Mouse (Mus musculus): ENCODE results near the gene Atp6ap1l. TPM values are rescaled to one million over a fixed set of nuclear protein-coding genes. Genes with fewer than 3 reads are reported as not detected.
"Not testable (repeated sequence)": the region's sequence is repeated elsewhere in the genome, so short reads cannot be mapped to it uniquely, and the experiment has no call there.

Gene Atp6ap1l
- 0.18 and 0.30 TPM in 2 replicates for polyA plus RNA-seq (2014; fragmentation: Nextera tagmentation; extraction: Ambion mirVana)

DNA sequence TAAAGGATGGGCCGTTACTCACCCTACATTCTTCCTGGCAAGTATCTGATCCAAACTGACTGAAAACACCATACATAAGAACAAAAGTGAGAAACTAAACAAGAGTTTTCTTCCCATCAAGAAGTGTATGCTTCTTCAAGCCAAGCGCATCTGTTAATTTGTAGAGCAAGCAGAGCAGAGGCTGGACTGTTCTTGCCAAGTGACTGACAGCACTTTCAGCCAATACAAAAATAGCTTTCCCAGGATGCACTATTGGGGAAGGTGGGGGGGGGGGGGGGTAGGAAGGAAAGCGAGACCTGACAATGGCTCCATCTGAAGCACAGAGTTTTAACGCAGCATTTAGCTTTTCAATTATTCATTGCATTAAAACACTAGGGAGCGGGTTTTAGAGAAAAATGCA, at the start of gene Atp6ap1l:
TSS of gene Atp6ap1l (minus strand) at position 180 of the 400 bp plus-strand sequence.
- H3K9ac ChIP-seq (ENCODE audit: low read length) = no peak within 1 kb of the TSS
- WGBS = 90% methylated on average over 5 of the region's 5 CpGs
- H3K27me3 ChIP-seq (ENCODE audit: control insufficient read depth, insufficient read depth, low read length) = no peaks in the 10 kb centered on the region
- DNase-seq (ENCODE audit: low spot score, missing footprints) (no peak), ATAC-seq (ENCODE audit: low FRiP score) (no peak)
- no peaks in the 10 kb centered on the region for H3K9me3 ChIP-seq (ENCODE audit: control insufficient read depth, low read length)
- no peak within 1 kb of the TSS for H3K4me2 ChIP-seq
- no peaks in the 10 kb centered on the region for H3K36me3 ChIP-seq (ENCODE audit: control insufficient read depth, insufficient read depth, low read length)
- no peak within 1 kb of the TSS for H3K4me3 ChIP-seq (ENCODE audit: low read depth, low read length)
- H3K27ac ChIP-seq (ENCODE audit: low read depth, low read length) = no peak within 1 kb of the TSS
- H3K4me1 ChIP-seq (ENCODE audit: control insufficient read depth, insufficient read depth, low read length) = no peaks in the 10 kb centered on the region

DNA sequence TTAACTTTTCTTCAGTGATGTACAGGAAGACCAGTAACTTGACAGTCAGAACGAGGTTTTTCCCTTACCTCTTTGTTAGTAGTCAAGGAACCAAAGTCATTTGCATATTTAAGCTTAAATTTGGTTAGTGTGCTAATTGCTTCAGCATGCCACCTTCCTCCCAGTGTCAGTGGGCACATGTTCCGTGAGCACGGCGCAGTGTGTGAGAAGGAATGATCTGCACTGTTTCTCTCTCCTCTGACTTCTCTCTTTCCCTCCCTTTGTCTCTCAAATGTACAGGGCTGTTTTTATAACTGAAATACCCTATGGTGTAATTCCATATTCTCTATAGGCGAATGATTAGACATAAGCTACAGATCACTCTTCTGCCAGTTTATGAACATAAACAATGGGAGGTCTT, 34.4 kb upstream of the Atp6ap1l start:
- ATAC-seq (ENCODE audit: low FRiP score) (no peak), DNase-seq (ENCODE audit: low spot score, missing footprints) (no peak)
- Histone ChIP-seq H3K27me3 (ENCODE audit: control insufficient read depth, insufficient read depth, low read length) (no peaks in the 10 kb centered on the region), H3K36me3 (ENCODE audit: control insufficient read depth, insufficient read depth, low read length) (no peaks in the 10 kb centered on the region), H3K4me1 (ENCODE audit: control insufficient read depth, insufficient read depth, low read length) (no peaks in the 10 kb centered on the region), H3K9ac (ENCODE audit: low read length) (no peak overlapping the region), H3K9me3 (ENCODE audit: control insufficient read depth, low read length) (no peaks in the 10 kb centered on the region), H3K4me2 (no peak overlapping the region), H3K4me3 (ENCODE audit: low read depth, low read length) (no peak overlapping the region), H3K27ac (ENCODE audit: low read depth, low read length) (no peak overlapping the region)
- 90% methylated on average over 5 of the region's 5 CpGs for WGBS

DNA sequence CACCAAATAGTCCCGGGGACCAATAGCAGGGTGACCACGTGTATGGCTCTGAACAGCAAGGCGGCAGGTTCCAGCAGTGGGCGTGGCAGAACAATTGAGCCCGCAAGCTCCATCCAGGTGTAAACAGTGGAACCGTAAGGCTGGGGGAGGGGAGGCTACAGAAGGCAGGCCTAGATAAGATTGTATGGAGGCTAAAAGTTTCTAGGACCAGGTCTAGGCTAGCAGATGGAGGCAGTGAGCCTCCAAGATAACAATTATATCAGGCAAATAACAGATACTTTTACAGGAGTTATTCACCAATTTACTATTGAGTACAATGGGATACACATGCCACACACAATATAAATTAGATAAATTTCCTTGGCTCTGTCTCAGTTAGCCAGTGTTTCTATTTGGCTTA, 34.0 kb upstream of the Atp6ap1l start:
- H3K36me3 ChIP-seq (ENCODE audit: control insufficient read depth, insufficient read depth, low read length) = no peaks in the 10 kb centered on the region
- H3K4me3 ChIP-seq (ENCODE audit: low read depth, low read length) = no peak overlapping the region
- H3K27ac ChIP-seq (ENCODE audit: low read depth, low read length) = no peak overlapping the region
- WGBS = 67% methylated on average over 6 of the region's 6 CpGs
- no peak for ATAC-seq (ENCODE audit: low FRiP score)
- H3K9me3 ChIP-seq (ENCODE audit: control insufficient read depth, low read length) = no peaks in the 10 kb centered on the region
- H3K27me3 ChIP-seq (ENCODE audit: control insufficient read depth, insufficient read depth, low read length) = no peaks in the 10 kb centered on the region
- peak; percentile 14 for DNase-seq (ENCODE audit: low spot score, missing footprints)
- no peaks in the 10 kb centered on the region for H3K4me1 ChIP-seq (ENCODE audit: control insufficient read depth, insufficient read depth, low read length)
- no peak overlapping the region for H3K4me2 ChIP-seq
- no peak overlapping the region for H3K9ac ChIP-seq (ENCODE audit: low read length)

DNA sequence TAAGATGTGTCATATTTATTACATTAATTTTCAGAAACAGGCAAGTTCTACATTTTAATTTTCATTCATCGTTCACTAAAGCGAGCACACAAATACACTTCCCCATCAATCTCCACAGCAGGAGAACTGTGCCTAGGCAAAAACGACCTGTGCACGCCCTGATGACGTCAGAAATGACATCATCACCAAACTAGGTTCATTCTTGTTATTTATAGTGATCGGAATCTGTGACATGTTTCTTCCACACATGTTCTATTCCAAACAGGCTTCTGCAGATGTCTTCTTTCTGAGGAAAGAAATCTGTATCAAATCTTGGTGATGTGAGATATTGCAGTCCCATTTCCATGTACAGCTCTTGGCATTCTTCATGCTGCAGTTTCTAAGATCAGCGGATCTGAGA, 30.7 kb upstream of the Atp6ap1l start:
- Histone ChIP-seq H3K9me3 (ENCODE audit: control insufficient read depth, low read length) (no peaks in the 10 kb centered on the region), H3K27me3 (ENCODE audit: control insufficient read depth, insufficient read depth, low read length) (no peaks in the 10 kb centered on the region), H3K36me3 (ENCODE audit: control insufficient read depth, insufficient read depth, low read length) (no peaks in the 10 kb centered on the region), H3K27ac (ENCODE audit: low read depth, low read length) (no peak overlapping the region), H3K9ac (ENCODE audit: low read length) (no peak overlapping the region), H3K4me3 (ENCODE audit: low read depth, low read length) (no peak overlapping the region), H3K4me1 (ENCODE audit: control insufficient read depth, insufficient read depth, low read length) (no peaks in the 10 kb centered on the region), H3K4me2 (no peak overlapping the region)
- WGBS = 89% methylated on average over 7 of the region's 7 CpGs
- DNase-seq (ENCODE audit: low spot score, missing footprints) = peak; percentile 41
- ATAC-seq (ENCODE audit: low FRiP score) = no peak

DNA sequence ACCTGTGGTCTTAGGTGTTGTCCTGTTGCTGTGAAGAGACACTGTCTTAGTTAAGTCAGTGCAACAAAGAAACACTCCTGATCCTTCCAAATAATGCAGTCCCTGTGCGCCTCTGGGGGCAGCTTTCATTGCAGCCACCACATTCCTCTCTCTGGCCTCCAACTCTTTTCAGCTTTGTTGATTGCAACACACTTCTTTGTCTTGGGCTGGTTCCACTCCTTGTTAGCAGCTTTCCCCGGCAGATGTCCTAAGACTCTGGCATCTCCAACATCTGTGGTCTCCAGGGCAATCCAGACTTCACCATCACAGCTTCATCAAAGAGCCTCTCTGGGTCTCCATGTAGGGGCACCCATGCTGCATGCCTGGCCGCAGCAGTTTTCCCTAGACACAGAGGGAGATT, 28.1 kb upstream of the Atp6ap1l start:
- Histone ChIP-seq H3K9ac (ENCODE audit: low read length) (no peak overlapping the region), H3K36me3 (ENCODE audit: control insufficient read depth, insufficient read depth, low read length) (no peaks in the 10 kb centered on the region), H3K4me2 (no peak overlapping the region), H3K27ac (ENCODE audit: low read depth, low read length) (no peak overlapping the region), H3K4me3 (ENCODE audit: low read depth, low read length) (no peak overlapping the region), H3K4me1 (ENCODE audit: control insufficient read depth, insufficient read depth, low read length) (no peaks in the 10 kb centered on the region), H3K27me3 (ENCODE audit: control insufficient read depth, insufficient read depth, low read length) (no peaks in the 10 kb centered on the region), H3K9me3 (ENCODE audit: control insufficient read depth, low read length) (no peaks in the 10 kb centered on the region)
- ATAC-seq (ENCODE audit: low FRiP score) (no peak), DNase-seq (ENCODE audit: low spot score, missing footprints) (peak; percentile 68)
- 64% methylated on average over 3 of the region's 3 CpGs for WGBS

DNA sequence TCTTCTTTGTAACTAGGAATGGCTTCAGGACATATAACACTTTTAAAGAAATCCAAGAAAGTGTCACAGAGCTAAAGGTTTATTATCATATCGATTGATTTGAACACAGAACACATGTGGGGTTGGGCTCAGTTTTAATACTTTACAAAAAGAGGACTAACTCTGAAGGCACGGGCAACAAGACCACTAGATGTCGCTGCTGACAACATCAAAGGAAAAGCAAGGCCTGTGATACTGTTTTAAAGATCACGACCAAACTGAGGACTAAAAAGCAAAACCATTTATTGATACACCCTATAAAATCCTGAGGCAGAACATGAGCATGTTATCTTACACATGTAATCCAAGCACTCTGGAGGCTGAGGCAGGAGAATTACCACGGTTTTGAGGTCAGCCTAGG, 24.7 kb upstream of the Atp6ap1l start:
- peak; percentile 94 for DNase-seq (ENCODE audit: low spot score, missing footprints)
- H3K36me3 ChIP-seq (ENCODE audit: control insufficient read depth, insufficient read depth, low read length) = peaks cover 9% of the 10 kb centered on the region; the same call in 1 of the 2 replicates
- no peak overlapping the region for H3K4me3 ChIP-seq (ENCODE audit: low read depth, low read length)
- no peaks in the 10 kb centered on the region for H3K9me3 ChIP-seq (ENCODE audit: control insufficient read depth, low read length)
- WGBS = 25% methylated on average over 5 of the region's 5 CpGs
- ATAC-seq (ENCODE audit: low FRiP score) = peak; percentile 31; the same call in 1 of the 2 replicates
- no peaks in the 10 kb centered on the region for H3K4me1 ChIP-seq (ENCODE audit: control insufficient read depth, insufficient read depth, low read length)
- H3K4me2 ChIP-seq = no peak overlapping the region
- H3K27ac ChIP-seq (ENCODE audit: low read depth, low read length) = no peak overlapping the region
- no peaks in the 10 kb centered on the region for H3K27me3 ChIP-seq (ENCODE audit: control insufficient read depth, insufficient read depth, low read length)
- no peak overlapping the region for H3K9ac ChIP-seq (ENCODE audit: low read length)

DNA sequence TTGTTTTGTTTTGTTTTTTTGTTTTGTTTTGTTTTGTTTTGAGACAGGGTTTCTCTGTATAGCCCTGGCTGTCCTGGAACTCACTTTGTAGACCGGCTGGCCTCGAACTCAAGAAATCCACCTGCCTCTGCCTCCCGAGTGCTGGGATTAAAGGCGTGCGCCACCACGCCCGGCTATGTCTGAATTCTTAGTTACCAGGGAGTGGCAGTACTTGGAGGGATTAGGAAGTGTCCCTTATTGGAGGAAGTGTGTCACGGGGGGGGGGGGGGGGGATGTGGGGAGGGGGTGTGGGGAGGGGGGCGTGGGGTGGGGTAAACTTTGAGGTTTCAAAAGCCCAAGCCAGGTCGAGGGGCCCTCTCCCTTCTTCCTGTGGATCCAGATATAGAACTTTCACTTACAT, 23.1 kb upstream of the Atp6ap1l start:
- peaks cover 11% of the 10 kb centered on the region; the same call in 1 of the 2 replicates for H3K36me3 ChIP-seq (ENCODE audit: control insufficient read depth, insufficient read depth, low read length)
- H3K27ac ChIP-seq (ENCODE audit: low read depth, low read length); H3K4me1 ChIP-seq (ENCODE audit: control insufficient read depth, insufficient read depth, low read length): not testable (repeated sequence)

DNA sequence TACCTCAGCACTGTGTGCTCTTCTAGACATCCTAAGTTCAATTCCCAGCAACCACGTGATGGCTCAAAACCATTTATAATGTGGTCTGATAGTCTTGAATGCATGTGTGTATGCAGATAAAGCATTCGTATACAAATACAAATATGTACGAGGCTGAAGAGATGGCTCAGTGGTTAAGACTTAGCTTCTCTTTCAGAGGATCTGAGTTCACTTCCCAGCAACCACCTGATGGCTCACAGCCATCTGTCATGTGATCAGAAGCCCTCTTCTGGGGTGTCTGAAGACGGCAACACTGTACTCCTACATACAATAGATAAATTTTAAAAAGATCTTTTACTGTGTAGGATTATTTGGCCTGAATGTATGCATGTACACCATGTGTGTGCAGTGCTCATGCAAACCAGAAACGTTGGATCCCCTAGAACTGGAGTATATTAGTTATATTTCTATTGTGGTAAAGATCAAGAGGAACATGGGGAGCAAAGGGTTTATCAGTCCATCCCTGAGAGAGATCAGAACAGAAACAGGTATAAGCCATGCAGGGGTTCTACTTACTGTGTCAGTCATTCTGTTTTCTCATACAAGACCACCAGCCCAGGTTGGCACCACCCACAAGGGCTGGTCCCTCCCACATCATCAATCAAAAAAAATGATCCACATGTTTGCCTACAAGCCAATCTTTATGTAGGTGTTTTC, 21.9 kb upstream of the Atp6ap1l start:
- 81% methylated on average over 5 of the region's 5 CpGs for WGBS
- no peak overlapping the region for H3K9ac ChIP-seq (ENCODE audit: low read length)

More for the DNA sequence above, 23.1 kb upstream of the Atp6ap1l start:
- not testable (repeated sequence) for ATAC-seq (ENCODE audit: low FRiP score); H3K27me3 ChIP-seq (ENCODE audit: control insufficient read depth, insufficient read depth, low read length); H3K9ac ChIP-seq (ENCODE audit: low read length); H3K4me2 ChIP-seq; H3K9me3 ChIP-seq (ENCODE audit: control insufficient read depth, low read length); H3K4me3 ChIP-seq (ENCODE audit: low read depth, low read length); DNase-seq (ENCODE audit: low spot score, missing footprints)
- WGBS = 92% methylated on average over 8 of the region's 10 CpGs

DNA sequence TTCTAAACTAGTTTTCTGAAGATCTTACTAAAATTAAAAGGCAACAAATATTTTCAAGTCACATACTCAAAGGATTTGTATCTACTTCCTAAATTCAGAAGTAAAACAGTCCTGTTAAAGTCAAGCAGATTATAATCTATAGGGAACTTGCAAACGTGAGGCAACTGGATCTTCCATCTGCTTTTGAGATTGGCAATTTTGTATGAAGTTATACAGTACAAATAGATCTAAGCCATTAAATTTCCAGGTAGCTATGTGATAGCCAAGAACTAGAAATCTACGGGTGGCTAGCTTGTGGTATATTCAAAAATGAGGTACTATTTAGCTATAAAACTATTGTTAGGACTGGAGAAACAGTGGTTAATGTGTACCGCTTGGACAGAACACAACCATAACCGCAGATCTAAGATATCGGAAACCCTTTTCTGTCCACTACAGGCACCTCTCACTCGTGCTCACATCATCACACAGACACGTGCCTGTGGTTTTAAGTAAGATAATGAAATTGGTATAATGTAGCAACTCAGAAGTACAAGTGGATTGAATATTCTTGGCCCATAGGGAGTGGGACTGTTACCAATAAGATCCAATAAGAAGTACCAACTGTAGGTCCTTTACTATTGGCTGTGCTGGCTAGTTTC, 21.1 kb upstream of the Atp6ap1l start:
- DNase-seq (ENCODE audit: low spot score, missing footprints) = no peak
- Histone ChIP-seq H3K27me3 (ENCODE audit: control insufficient read depth, insufficient read depth, low read length) (no peaks in the 10 kb centered on the region), H3K4me2 (no peak overlapping the region), H3K36me3 (ENCODE audit: control insufficient read depth, insufficient read depth, low read length) (peaks cover 11% of the 10 kb centered on the region; the same call in 1 of the 2 replicates), H3K9me3 (ENCODE audit: control insufficient read depth, low read length) (no peaks in the 10 kb centered on the region), H3K4me1 (ENCODE audit: control insufficient read depth, insufficient read depth, low read length) (peaks cover 6% of the 10 kb centered on the region; the same call in 1 of the 2 replicates), H3K9ac (ENCODE audit: low read length) (no peak overlapping the region), H3K4me3 (ENCODE audit: low read depth, low read length) (no peak overlapping the region), H3K27ac (ENCODE audit: low read depth, low read length) (no peak overlapping the region)
- WGBS = 86% methylated on average over 7 of the region's 7 CpGs
- ATAC-seq (ENCODE audit: low FRiP score) = no peak

More for the DNA sequence above, 21.9 kb upstream of the Atp6ap1l start:
- no peak overlapping the region for H3K27ac ChIP-seq (ENCODE audit: low read depth, low read length)
- H3K9me3 ChIP-seq (ENCODE audit: control insufficient read depth, low read length) = no peaks in the 10 kb centered on the region
- peak; percentile 54 for DNase-seq (ENCODE audit: low spot score, missing footprints)
- H3K4me2 ChIP-seq = no peak overlapping the region
- no peaks in the 10 kb centered on the region for H3K27me3 ChIP-seq (ENCODE audit: control insufficient read depth, insufficient read depth, low read length)
- no peak overlapping the region for H3K4me3 ChIP-seq (ENCODE audit: low read depth, low read length)
- no peak for ATAC-seq (ENCODE audit: low FRiP score)
- peaks cover 11% of the 10 kb centered on the region; the same call in 1 of the 2 replicates for H3K36me3 ChIP-seq (ENCODE audit: control insufficient read depth, insufficient read depth, low read length)
- peaks cover 6% of the 10 kb centered on the region; the same call in 1 of the 2 replicates for H3K4me1 ChIP-seq (ENCODE audit: control insufficient read depth, insufficient read depth, low read length)

All from midbrain, embryonic 11.5 days (tissue).